Mouse (Mus musculus) adrenal gland, adult 2 months (tissue): Measurements from ENCODE around the gene Prr36. TPM values are rescaled to one million over a fixed set of nuclear protein-coding genes. Genes with fewer than 3 reads are reported as not detected.

Experiments used
- DNase-seq: peaks from one replicate; pipeline ENCODE4 v3.0.0; 2021
- polyA plus RNA-seq: library from polyadenylated mRNA; depleted of rRNA; stranded (reverse); fragments of >200 nt; gene quantifications from 2 replicates; pipeline ENCODE4 v1.2.3, GENCODE M21; 2012; rRNA removed
- total RNA-seq, 2 experiments: library from RNA; stranded (reverse); gene quantifications; 2 replicates each; pipeline ENCODE4 v1.2.3; 2021

The Prr36 gene
- total and polyA plus RNA-seq, 3 experiments = 4.0 to 5.1 (median 4.9) TPM

- no peak for DNase-seq
Measured at GRCm38 (mm10) chr8:4201321-4201720, 15.9 kb downstream of the Prr36 start.

GRCm38 (mm10) chr8:4193588-4193894 is 23.7 kb downstream of the Prr36 start:
- DNase-seq = no peak

- peak; percentile 90 for DNase-seq
Measured at GRCm38 (mm10) chr8:4192807-4193587, 24.3 kb downstream of the Prr36 start.

GRCm38 (mm10) chr8:4192305-4192704 is 25.0 kb downstream of the Prr36 start:
- no peak for DNase-seq

- DNase-seq = no peak
Measured at GRCm38 (mm10) chr8:4189031-4189722, 28.1 kb downstream of the Prr36 start.

- no peak for DNase-seq
Measured at GRCm38 (mm10) chr8:4188605-4189004, 28.7 kb downstream of the Prr36 start.

- DNase-seq = no peak
Measured at GRCm38 (mm10) chr8:4186151-4186550, 31.1 kb downstream of the Prr36 start.

- DNase-seq = no peak
Measured at GRCm38 (mm10) chr8:4183409-4183808, 33.9 kb downstream of the Prr36 start.

GRCm38 (mm10) chr8:4174018-4174417 is 43.2 kb downstream of the Prr36 start:
- no peak for DNase-seq

- DNase-seq = no peak
Measured at GRCm38 (mm10) chr8:4172486-4172885, 44.8 kb downstream of the Prr36 start.

- no peak for DNase-seq
Measured at GRCm38 (mm10) chr8:4167918-4168317, 49.3 kb downstream of the Prr36 start.

GRCm38 (mm10) chr8:4166881-4167525 is 50.3 kb downstream of the Prr36 start:
- no peak for DNase-seq

- DNase-seq = peak; percentile 99
Measured at GRCm38 (mm10) chr8:4165852-4166751, 51.2 kb downstream of the Prr36 start, which contains the start of gene Evi5l. Gene Evi5l (plus strand): TSS chr8:4166567.

- DNase-seq = peak; percentile 61
Measured at GRCm38 (mm10) chr8:4165176-4165851, 51.9 kb downstream of the Prr36 start.

- DNase-seq = no peak
Measured at GRCm38 (mm10) chr8:4162786-4163185, 54.5 kb downstream of the Prr36 start.

Other genes with a start within 250 kb of the Prr36 start
- 1 to 10 TPM; 1.1 to 4.0 TPM for gene Cd209f, start 111.6 kb downstream of the Prr36 start, total RNA-seq
- 1.9 and 5.5 TPM in 2 replicates for gene Cd209f, start 111.6 kb downstream of the Prr36 start, polyA plus RNA-seq
- 1 to 10 TPM in 1 of 2 experiments, under 1 TPM in 1; 0.72 to 1.8 TPM for gene Cd209g, start 83.4 kb downstream of the Prr36 start, total RNA-seq
- 2.3 and 4.6 TPM in 2 replicates for gene Cd209g, start 83.4 kb downstream of the Prr36 start, polyA plus RNA-seq
- 10 to 100 TPM; 33.8 to 38.2 TPM for gene Evi5l, start 50.9 kb downstream of the Prr36 start, total RNA-seq
- gene Evi5l, start 50.9 kb downstream of the Prr36 start, polyA plus RNA-seq = 25.2 and 33.8 TPM in 2 replicates
- 10 to 100 TPM; 19.3 to 24.2 TPM for gene Lrrc8e, start 9.4 kb upstream of the Prr36 start, total RNA-seq
- 8.4 and 14.3 TPM in 2 replicates for gene Lrrc8e, start 9.4 kb upstream of the Prr36 start, polyA plus RNA-seq
- 10 to 100 TPM; 72.0 to 93.2 TPM for gene Map2k7, start 21.3 kb upstream of the Prr36 start, total RNA-seq
- gene Map2k7, start 21.3 kb upstream of the Prr36 start, polyA plus RNA-seq = 81.3 and 90.6 TPM in 2 replicates
- gene Gm49320, start 21.4 kb upstream of the Prr36 start, total RNA-seq = 1 to 10 TPM; 1.0 to 1.2 TPM
- 10.3 and 12.7 TPM in 2 replicates for gene Gm49320, start 21.4 kb upstream of the Prr36 start, polyA plus RNA-seq
- 10 to 100 TPM in 1 of 2 experiments, 1 to 10 TPM in 1; 8.2 to 11.4 TPM for gene Tgfbr3l, start 30.8 kb upstream of the Prr36 start, total RNA-seq
- gene Tgfbr3l, start 30.8 kb upstream of the Prr36 start, polyA plus RNA-seq = 207 and 268 TPM in 2 replicates
- 10 to 100 TPM; 26.6 to 29.4 TPM for gene Snapc2, start 35.6 kb upstream of the Prr36 start, total RNA-seq
- gene Snapc2, start 35.6 kb upstream of the Prr36 start, polyA plus RNA-seq = 60.6 and 60.7 TPM in 2 replicates
- 1 to 10 TPM; 7.7 to 9.1 TPM for gene Ctxn1, start 41.8 kb upstream of the Prr36 start, total RNA-seq
- 18.4 and 21.8 TPM in 2 replicates for gene Ctxn1, start 41.8 kb upstream of the Prr36 start, polyA plus RNA-seq
- 10 to 100 TPM; 85.8 to 98.6 TPM for gene Timm44, start 58.5 kb upstream of the Prr36 start, total RNA-seq
- gene Timm44, start 58.5 kb upstream of the Prr36 start, polyA plus RNA-seq = 69.2 and 76.8 TPM in 2 replicates
- 10 to 100 TPM; 16.0 to 18.6 TPM for gene Ccl25, start 107.8 kb upstream of the Prr36 start, total RNA-seq
- gene Ccl25, start 107.8 kb upstream of the Prr36 start, polyA plus RNA-seq = 0.86 and 1.6 TPM in 2 replicates
- 100 to 1,000 TPM in 1 of 2 experiments, 10 to 100 TPM in 1; 86.8 to 113 TPM for gene Elavl1, start 108.0 kb upstream of the Prr36 start, total RNA-seq
- gene Elavl1, start 108.0 kb upstream of the Prr36 start, polyA plus RNA-seq = 25.8 and 26.2 TPM in 2 replicates